Comparison of ENCODE assay signal across 10 mouse cellular contexts in the genomic region with DNA sequence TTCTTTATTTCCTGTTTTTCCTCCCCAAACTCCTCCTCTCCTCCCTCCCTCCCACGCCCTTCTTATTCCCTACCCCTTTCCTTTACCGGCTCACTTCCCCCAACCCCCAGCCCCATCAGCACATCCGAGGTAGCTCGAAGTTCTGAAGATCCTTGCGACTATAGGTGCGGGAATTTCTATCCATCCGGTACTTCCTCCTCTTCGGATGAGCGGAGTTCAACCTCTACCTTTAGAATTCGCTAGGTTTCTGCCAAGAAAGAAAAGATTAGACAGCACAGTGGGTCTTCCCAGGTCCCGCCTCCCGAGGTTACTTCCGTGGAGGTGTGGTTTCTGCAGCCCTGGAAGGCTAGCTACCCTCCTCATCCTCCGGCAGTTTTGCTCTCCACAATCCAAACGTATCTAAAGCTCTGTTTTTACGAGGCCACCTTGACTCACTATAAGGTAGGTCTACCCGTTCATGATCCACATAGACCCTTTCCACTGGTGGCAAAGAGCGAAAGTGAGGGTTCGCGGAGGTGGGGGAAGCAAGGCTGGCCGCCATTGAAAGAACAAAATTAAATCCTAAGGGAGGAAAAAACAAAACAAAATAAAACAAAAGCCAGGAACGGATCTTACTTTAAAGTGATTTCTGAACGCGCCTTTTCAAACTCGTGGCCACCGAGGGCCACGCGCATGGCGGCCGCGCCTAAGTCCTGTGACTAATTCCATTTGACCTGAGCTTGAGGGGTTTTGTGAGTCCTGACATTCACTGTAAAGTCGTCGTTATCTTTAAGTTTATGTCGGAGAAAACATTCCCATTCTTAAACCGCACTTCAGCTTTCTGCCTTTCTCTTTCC. TPM values are rescaled to one million over a fixed set of nuclear protein-coding genes. Genes with fewer than 3 reads are reported as not detected.
DNase-seq lines count a peak whose midpoint lies in the region; ATAC-seq and TF ChIP-seq lines count a peak whose summit lies in the region.
"Had no signal": no experiment of that assay in that cellular context is flagged by ENCODE, and none has a peak within 500 bp of the region (broad histone marks: within the 10 kb centered on the region; RNA-seq: fewer than 3 reads in every experiment).

No protein-coding gene starts in this region.

- no peaks in the 10 kb centered on the region for H3K36me3 ChIP-seq in heart, embryonic 16.5 days (ENCODE audit: control insufficient read depth, insufficient read depth)
- no peaks in the 10 kb centered on the region for H3K36me3 ChIP-seq in intestine, postnatal 0 days (ENCODE audit: control insufficient read depth, insufficient read depth)
- no peaks in the 10 kb centered on the region for H3K36me3 ChIP-seq in stomach, embryonic 16.5 days (ENCODE audit: control insufficient read depth, insufficient read depth, low read length)

- 3% methylated on average over 35 of the region's 35 CpGs for WGBS in heart, embryonic 16.5 days
- WGBS in intestine, postnatal 0 days, result 4% methylated on average over 35 of the region's 35 CpGs
- WGBS in stomach, embryonic 16.5 days, result 3% methylated on average over 35 of the region's 35 CpGs

- no peaks in the 10 kb centered on the region for H3K9me3 ChIP-seq in heart, embryonic 16.5 days (replicated peaks; ENCODE audit: control insufficient read depth, low read length)
- H3K9me3 ChIP-seq in intestine, postnatal 0 days (ENCODE audit: control insufficient read depth), result no peaks in the 10 kb centered on the region
- H3K9me3 ChIP-seq in stomach, embryonic 16.5 days (replicated peaks; ENCODE audit: control insufficient read depth, low read length), result no peaks in the 10 kb centered on the region

- TF ChIP-seq CTCF in intestine, postnatal 0 days (IDR thresholded peaks at IDR 0.05; ENCODE audit: low read depth), result no peak
- TF ChIP-seq CTCF in layer of hippocampus, adult 2 months (conservative IDR thresholded peaks at IDR 0.05), result no peak

- peak overlapping the region; percentile 2 for H3K4me3 ChIP-seq in heart, embryonic 16.5 days (ENCODE audit: low read length)
- peak overlapping the region; percentile 17 for H3K4me3 ChIP-seq in intestine, postnatal 0 days (ENCODE audit: low read depth, low read length)
- H3K4me3 ChIP-seq in stomach, embryonic 16.5 days (replicated peaks; ENCODE audit: low read length), result peak overlapping the region; percentile 31
- H3K4me3 ChIP-seq in layer of hippocampus, adult 2 months, result no peak overlapping the region

- no peak for ATAC-seq in heart, embryonic 16.5 days (replicated peaks; ENCODE audit: extremely low read depth, insufficient read depth, low FRiP score)
- no peak for ATAC-seq in intestine, postnatal 0 days
- no peak for ATAC-seq in stomach, embryonic 16.5 days (ENCODE audit: insufficient read depth, low FRiP score)

- peaks cover 64% of the 10 kb centered on the region for H3K27me3 ChIP-seq in heart, embryonic 16.5 days (ENCODE audit: control insufficient read depth, insufficient read depth, low read length)
- H3K27me3 ChIP-seq in intestine, postnatal 0 days (replicated peaks; ENCODE audit: control insufficient read depth, insufficient read depth, low read length), result peaks cover 67% of the 10 kb centered on the region
- H3K27me3 ChIP-seq in stomach, embryonic 16.5 days (ENCODE audit: control insufficient read depth, insufficient read depth, low read length), result peaks cover 65% of the 10 kb centered on the region

- no peak for DNase-seq in heart, adult 11 months
- DNase-seq in retina, embryonic 14.5 days (ENCODE audit: low spot score), result peak; percentile 18
- no peak for DNase-seq in retina, postnatal 1 day
- no peak for DNase-seq in frontal cortex, postnatal 36 days (ENCODE audit: low spot score in 2 of 2)
- DNase-seq in layer of hippocampus, adult 2 months (ENCODE audit: low spot score in 2 of 2), result no peak
- DNase-seq: right cerebral cortex, postnatal 4 days had no signal

- no peak overlapping the region for H3K27ac ChIP-seq in heart, embryonic 16.5 days (ENCODE audit: low read length)
- H3K27ac ChIP-seq in intestine, postnatal 0 days (ENCODE audit: low read depth, low read length), result no peak overlapping the region
- H3K27ac ChIP-seq in stomach, embryonic 16.5 days (ENCODE audit: low read length), result no peak overlapping the region
- no peak overlapping the region for H3K27ac ChIP-seq in layer of hippocampus, adult 2 months

- peak overlapping the region; percentile 39 for H3K4me2 ChIP-seq in heart, embryonic 16.5 days (ENCODE audit: low read depth, low read length)
- H3K4me2 ChIP-seq in intestine, postnatal 0 days (replicated peaks; ENCODE audit: low read depth), result peak overlapping the region; percentile 43
- H3K4me2 ChIP-seq in stomach, embryonic 16.5 days (ENCODE audit: low read depth, low read length), result peak overlapping the region; percentile 43

- H3K9ac ChIP-seq in heart, embryonic 16.5 days (ENCODE audit: low read length), result no peak overlapping the region
- no peak overlapping the region for H3K9ac ChIP-seq in intestine, postnatal 0 days (ENCODE audit: low read depth, low read length)
- no peak overlapping the region for H3K9ac ChIP-seq in stomach, embryonic 16.5 days (ENCODE audit: low read length)

- peaks cover 6% of the 10 kb centered on the region for H3K4me1 ChIP-seq in heart, embryonic 16.5 days (ENCODE audit: control insufficient read depth, insufficient read depth, low read length)
- H3K4me1 ChIP-seq in intestine, postnatal 0 days (replicated peaks; ENCODE audit: control insufficient read depth, insufficient read depth, low read length), result no peaks in the 10 kb centered on the region
- peaks cover 8% of the 10 kb centered on the region; the same call in 1 of the 2 replicates for H3K4me1 ChIP-seq in stomach, embryonic 16.5 days (ENCODE audit: control insufficient read depth, insufficient read depth, low read length)

RNA-seq across cellular contexts. Expression of a gene that starts 2.5 kb away (rescaled TPM):
- not detected in 2 replicates for polyA plus RNA-seq in heart, embryonic 16.5 days (2015; fragmentation: Nextera tagmentation; extraction: Ambion mirVana)
- polyA plus RNA-seq in intestine, postnatal 0 days (2015; fragmentation: Nextera tagmentation; extraction: Ambion mirVana), result not detected in 2 replicates
- 0.28 TPM in 1 of 2 replicates, not detected in the other for polyA plus RNA-seq in stomach, embryonic 16.5 days (2015; fragmentation: Nextera tagmentation; extraction: Ambion mirVana)
- not detected for total RNA-seq in layer of hippocampus, adult 2 months (2021)
- total RNA-seq: layer of hippocampus, postnatal 25 days had no signal
